Mouse (Mus musculus): ENCODE data around the gene Cask. TPM values are rescaled to one million over a fixed set of nuclear protein-coding genes. Genes with fewer than 3 reads are reported as not detected.

The Cask gene
- 10.7 and 11.1 TPM in 2 replicates for polyA plus RNA-seq (2015; fragmentation: Nextera tagmentation; extraction: Ambion mirVana)

DNA sequence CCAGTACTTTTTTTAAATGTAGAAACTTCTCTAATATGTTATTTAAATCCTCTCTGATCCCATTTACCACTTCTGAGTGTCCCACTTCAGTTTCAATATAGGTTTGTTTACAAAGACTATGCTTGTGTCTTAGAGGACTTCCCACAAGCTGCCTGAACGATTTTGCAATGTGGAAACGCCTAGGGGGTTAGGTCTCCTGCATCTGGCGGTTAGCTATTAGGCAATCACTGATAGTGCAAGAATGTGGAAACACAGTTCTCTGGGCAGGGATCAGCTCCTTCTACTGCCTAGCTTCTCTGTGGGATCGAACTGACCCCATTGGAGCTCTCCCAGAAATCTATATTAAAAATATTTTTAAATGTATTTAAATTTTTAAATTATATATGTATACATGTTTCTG lies at the start of gene Cask:
Cask (minus strand) TSS at position 83 of the 400 bp plus-strand sequence.
- DNase-seq (ENCODE audit: low spot score) (no peak), ATAC-seq (replicated peaks; ENCODE audit: low FRiP score, low read depth) (no peak)
- Histone ChIP-seq H3K9me3 (replicated peaks; ENCODE audit: low read length) (no peaks in the 10 kb centered on the region), H3K4me1 (replicated peaks; ENCODE audit: insufficient read depth, low read length) (no peaks in the 10 kb centered on the region), H3K4me3 (replicated peaks; ENCODE audit: low read depth, low read length) (no peak within 1 kb of the TSS), H3K27ac (no peak within 1 kb of the TSS), H3K27me3 (ENCODE audit: insufficient read depth, low read length) (no peaks in the 10 kb centered on the region), H3K36me3 (ENCODE audit: insufficient read depth, low read length) (no peaks in the 10 kb centered on the region), H3K9ac (ENCODE audit: low read depth, low read length) (no peak within 1 kb of the TSS), H3K4me2 (ENCODE audit: low read length) (no peak within 1 kb of the TSS)
- 49% methylated on average over 4 of the region's 4 CpGs for WGBS
- no peak for TF ChIP-seq CTCF (IDR thresholded peaks at IDR 0.05; ENCODE audit: low read depth)

DNA sequence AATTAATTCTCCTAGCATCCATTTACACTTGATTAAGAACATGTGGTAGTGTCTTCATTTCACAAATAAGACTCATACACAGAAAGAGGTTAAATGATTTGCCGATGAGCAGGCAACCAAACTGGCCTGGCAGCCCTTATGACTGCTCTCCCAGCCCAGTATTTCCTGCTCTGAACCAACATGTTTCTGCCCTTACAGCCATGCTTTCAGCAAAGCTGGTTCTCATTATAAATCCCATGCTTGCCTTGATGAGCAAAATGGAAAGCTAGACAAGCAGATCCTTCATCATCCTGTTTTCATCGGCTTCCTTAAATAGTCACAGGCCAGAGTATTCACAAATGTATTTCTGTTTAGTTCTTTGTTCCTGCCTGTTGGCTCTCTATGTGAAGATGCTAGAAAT lies 38.8 kb upstream of the Cask start:
- TF ChIP-seq CTCF (IDR thresholded peaks at IDR 0.05; ENCODE audit: low read depth) = no peak
- Histone ChIP-seq H3K4me1 (replicated peaks; ENCODE audit: insufficient read depth, low read length) (no peaks in the 10 kb centered on the region), H3K9ac (ENCODE audit: low read depth, low read length) (no peak overlapping the region), H3K4me3 (replicated peaks; ENCODE audit: low read depth, low read length) (no peak overlapping the region), H3K27ac (no peak overlapping the region), H3K4me2 (ENCODE audit: low read length) (no peak overlapping the region), H3K9me3 (replicated peaks; ENCODE audit: low read length) (no peaks in the 10 kb centered on the region), H3K36me3 (ENCODE audit: insufficient read depth, low read length) (no peaks in the 10 kb centered on the region), H3K27me3 (ENCODE audit: insufficient read depth, low read length) (no peaks in the 10 kb centered on the region)
- ATAC-seq (replicated peaks; ENCODE audit: low FRiP score, low read depth) (no peak), DNase-seq (ENCODE audit: low spot score) (no peak)
- WGBS = 86% methylated on average over 2 of the region's 2 CpGs

- H3K4me3 ChIP-seq (replicated peaks; ENCODE audit: low read depth, low read length) = no peak overlapping the region
- no peaks in the 10 kb centered on the region for H3K27me3 ChIP-seq (ENCODE audit: insufficient read depth, low read length)
- H3K27ac ChIP-seq = no peak overlapping the region
- WGBS = 76% methylated on average over 1 of the region's 1 CpGs
- no peak overlapping the region for H3K9ac ChIP-seq (ENCODE audit: low read depth, low read length)
- no peak for TF ChIP-seq CTCF (IDR thresholded peaks at IDR 0.05; ENCODE audit: low read depth)
- H3K36me3 ChIP-seq (ENCODE audit: insufficient read depth, low read length) = no peaks in the 10 kb centered on the region
- no peak for DNase-seq (ENCODE audit: low spot score)
- no peaks in the 10 kb centered on the region for H3K9me3 ChIP-seq (replicated peaks; ENCODE audit: low read length)
- no peak for ATAC-seq (replicated peaks; ENCODE audit: low FRiP score, low read depth)
- no peak overlapping the region for H3K4me2 ChIP-seq (ENCODE audit: low read length)
- no peaks in the 10 kb centered on the region for H3K4me1 ChIP-seq (replicated peaks; ENCODE audit: insufficient read depth, low read length)
Observed at GRCm38 (mm10) chrX:13884348-13884747, 33.2 kb upstream of the Cask start.

- Histone ChIP-seq H3K36me3 (ENCODE audit: insufficient read depth, low read length) (no peaks in the 10 kb centered on the region), H3K9me3 (replicated peaks; ENCODE audit: low read length) (no peaks in the 10 kb centered on the region), H3K27me3 (ENCODE audit: insufficient read depth, low read length) (no peaks in the 10 kb centered on the region), H3K9ac (ENCODE audit: low read depth, low read length) (no peak overlapping the region), H3K4me2 (ENCODE audit: low read length) (no peak overlapping the region), H3K4me1 (replicated peaks; ENCODE audit: insufficient read depth, low read length) (no peaks in the 10 kb centered on the region), H3K27ac (no peak overlapping the region), H3K4me3 (replicated peaks; ENCODE audit: low read depth, low read length) (no peak overlapping the region)
- no peak for DNase-seq (ENCODE audit: low spot score)
- no peak for ATAC-seq (replicated peaks; ENCODE audit: low FRiP score, low read depth)
- TF ChIP-seq CTCF (IDR thresholded peaks at IDR 0.05; ENCODE audit: low read depth) = no peak
- WGBS = 33% methylated on average over 6 of the region's 6 CpGs
Observed at GRCm38 (mm10) chrX:13881969-13882368, 30.8 kb upstream of the Cask start.

DNA sequence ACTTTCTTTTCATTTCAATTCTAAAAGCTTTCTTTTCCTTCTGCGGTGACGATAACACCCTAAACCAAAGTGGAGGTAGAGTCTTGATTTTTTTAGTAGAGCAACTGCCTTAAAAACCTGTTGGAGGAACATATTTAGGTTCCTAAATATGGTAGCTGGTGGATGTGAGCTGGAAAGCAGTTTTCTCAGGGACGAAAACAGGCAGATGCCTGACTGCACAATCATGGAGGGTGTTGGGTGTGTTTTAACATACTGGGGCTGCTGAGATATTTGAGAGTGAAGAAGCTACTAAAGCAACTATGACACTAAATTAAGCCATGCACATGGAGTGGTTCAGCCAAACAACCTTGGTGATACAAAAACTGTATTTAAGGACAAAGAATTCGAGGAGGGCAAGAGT lies 9.0 kb upstream of the Cask start:
- H3K27ac ChIP-seq = no peak overlapping the region
- WGBS = 86% methylated on average over 4 of the region's 4 CpGs
- no peaks in the 10 kb centered on the region for H3K4me1 ChIP-seq (replicated peaks; ENCODE audit: insufficient read depth, low read length)
- DNase-seq (ENCODE audit: low spot score) (no peak), ATAC-seq (replicated peaks; ENCODE audit: low FRiP score, low read depth) (no peak)
- no peak overlapping the region for H3K4me2 ChIP-seq (ENCODE audit: low read length)
- no peaks in the 10 kb centered on the region for H3K36me3 ChIP-seq (ENCODE audit: insufficient read depth, low read length)
- TF ChIP-seq CTCF (IDR thresholded peaks at IDR 0.05; ENCODE audit: low read depth) = no peak
- no peaks in the 10 kb centered on the region for H3K9me3 ChIP-seq (replicated peaks; ENCODE audit: low read length)
- no peak overlapping the region for H3K9ac ChIP-seq (ENCODE audit: low read depth, low read length)
- no peak overlapping the region for H3K4me3 ChIP-seq (replicated peaks; ENCODE audit: low read depth, low read length)
- H3K27me3 ChIP-seq (ENCODE audit: insufficient read depth, low read length) = no peaks in the 10 kb centered on the region

DNA sequence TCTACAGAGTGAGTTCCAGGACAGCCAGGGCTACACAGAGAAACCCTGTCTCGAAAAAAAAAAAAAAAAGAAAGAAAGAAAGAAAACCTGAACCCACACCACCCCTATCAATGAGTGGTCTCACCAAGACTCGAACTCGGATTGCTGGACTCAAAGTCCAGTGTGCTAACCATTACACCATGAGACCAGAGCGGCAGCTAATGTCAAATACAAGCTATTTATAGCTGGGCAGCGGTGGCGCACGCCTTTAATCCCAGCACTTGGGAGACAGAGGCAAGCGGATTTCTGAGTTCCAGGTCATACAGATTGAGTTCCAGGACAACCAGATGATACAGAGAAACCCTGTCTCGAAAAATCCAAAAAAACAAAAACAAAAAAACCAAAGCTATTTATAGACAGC lies 7.9 kb upstream of the Cask start:
- Histone ChIP-seq H3K9me3 (replicated peaks; ENCODE audit: low read length) (no peaks in the 10 kb centered on the region), H3K36me3 (ENCODE audit: insufficient read depth, low read length) (no peaks in the 10 kb centered on the region), H3K27ac (no peak overlapping the region), H3K9ac (ENCODE audit: low read depth, low read length) (no peak overlapping the region), H3K27me3 (ENCODE audit: insufficient read depth, low read length) (no peaks in the 10 kb centered on the region), H3K4me3 (replicated peaks; ENCODE audit: low read depth, low read length) (no peak overlapping the region), H3K4me1 (replicated peaks; ENCODE audit: insufficient read depth, low read length) (no peaks in the 10 kb centered on the region), H3K4me2 (ENCODE audit: low read length) (no peak overlapping the region)
- TF ChIP-seq CTCF (IDR thresholded peaks at IDR 0.05; ENCODE audit: low read depth) = no peak
- WGBS = 91% methylated on average over 9 of the region's 9 CpGs
- no peak for DNase-seq (ENCODE audit: low spot score)
- ATAC-seq (replicated peaks; ENCODE audit: low FRiP score, low read depth) = no peak

DNA sequence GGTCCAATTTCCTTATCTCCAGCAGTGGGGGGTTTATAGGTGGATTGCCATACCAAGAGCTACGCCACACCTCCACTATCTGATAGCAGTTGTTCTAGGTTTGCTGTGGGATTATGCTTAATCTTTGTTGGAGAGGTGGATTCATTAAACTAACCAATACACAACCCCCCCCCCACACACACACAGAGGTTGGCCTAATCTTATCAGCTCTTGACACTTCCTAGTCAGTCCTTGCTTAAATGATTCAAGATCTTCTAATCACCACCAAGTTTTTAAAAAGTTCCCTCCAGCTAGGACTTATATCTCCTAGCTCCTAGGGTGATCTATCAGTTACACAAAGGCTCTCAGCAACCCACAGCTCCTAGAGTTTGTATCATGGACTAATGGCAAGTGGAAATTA lies 2.7 kb downstream of the Cask start:
- no peaks in the 10 kb centered on the region for H3K36me3 ChIP-seq (ENCODE audit: insufficient read depth, low read length)
- H3K4me2 ChIP-seq (ENCODE audit: low read length) = no peak overlapping the region
- H3K4me3 ChIP-seq (replicated peaks; ENCODE audit: low read depth, low read length) = no peak overlapping the region
- 94% methylated on average over 1 of the region's 1 CpGs for WGBS
- DNase-seq (ENCODE audit: low spot score) = no peak
- H3K4me1 ChIP-seq (replicated peaks; ENCODE audit: insufficient read depth, low read length) = no peaks in the 10 kb centered on the region
- no peak for ATAC-seq (replicated peaks; ENCODE audit: low FRiP score, low read depth)
- no peaks in the 10 kb centered on the region for H3K9me3 ChIP-seq (replicated peaks; ENCODE audit: low read length)
- no peak overlapping the region for H3K9ac ChIP-seq (ENCODE audit: low read depth, low read length)
- no peak overlapping the region for H3K27ac ChIP-seq
- H3K27me3 ChIP-seq (ENCODE audit: insufficient read depth, low read length) = no peaks in the 10 kb centered on the region
- TF ChIP-seq CTCF (IDR thresholded peaks at IDR 0.05; ENCODE audit: low read depth) = no peak

Data from kidney, postnatal 0 days (tissue).